Mouse (Mus musculus) megakaryocyte-erythroid progenitor cell, adult 5-6 weeks (primary cell): ENCODE data around the gene Tgm5. TPM values are rescaled to one million over a fixed set of nuclear protein-coding genes. Genes with fewer than 3 reads are reported as not detected.
A peak's percentile ranks its signal among the peaks of the same experiment; 100 is the strongest.
"Not testable (repeated sequence)": the region's sequence is repeated elsewhere in the genome, so short reads cannot be mapped to it uniquely, and the experiment has no call there.

Source experiments
- ATAC-seq: replicated peaks from 2 replicates; pipeline ENCODE4 v1.8.0; 2016; ENCODE audit warnings: mild to moderate bottlenecking, inconsistent platforms; ENCODE audit not compliant: severe bottlenecking, poor library complexity, low FRiP score, low TSS enrichment
- total RNA-seq, 2 experiments: library from RNA; stranded (forward) in 1 of 2; stranded (reverse) in 1 of 2; fragments of 200-1000, 215-1000 nt in 1 of 2; fragments of >200 nt in 1 of 2; fragmentation: Nextera tagmentation in 1 of 2; gene quantifications; 2 replicates each; pipeline ENCODE4 v1.2.3; 2014 to 2017

Gene Tgm5
- not detected in 2 replicates for total RNA-seq (2014; fragmentation: Nextera tagmentation)
- not detected in 2 replicates for total RNA-seq (2017)

DNA sequence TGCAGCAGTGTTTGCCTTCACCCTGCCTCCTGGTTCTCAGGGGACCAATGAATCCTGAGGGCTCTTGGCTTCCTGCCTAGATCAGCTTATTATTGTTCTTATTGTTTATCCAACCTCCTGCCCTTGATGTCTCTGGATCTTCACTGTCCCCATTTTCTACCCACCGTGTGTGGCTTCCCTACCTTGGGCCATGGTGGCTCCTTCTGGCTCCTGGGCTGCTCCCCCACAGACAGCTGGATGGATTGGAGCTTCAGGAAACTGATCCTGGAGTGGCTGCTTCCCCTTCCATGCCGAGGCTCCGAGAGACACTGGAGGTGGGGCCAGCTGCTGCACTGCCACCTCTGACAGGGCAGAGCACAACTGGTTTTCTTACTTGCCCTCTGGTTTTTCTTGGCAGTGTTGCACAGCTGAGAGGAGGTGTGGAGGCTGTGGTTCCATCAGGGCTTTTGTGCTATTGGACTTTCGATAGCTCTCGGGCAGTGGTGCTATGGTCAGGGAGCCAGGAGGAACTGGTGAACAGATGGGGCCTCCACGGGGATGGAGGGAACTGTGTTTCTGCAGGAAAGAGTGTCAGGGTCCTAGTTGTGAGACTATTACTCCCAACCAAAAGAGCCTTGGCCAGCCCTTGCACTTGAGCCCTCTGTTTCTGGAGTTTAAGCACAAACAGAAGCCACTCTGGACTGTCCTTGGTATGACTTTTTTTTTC, at the start of gene Tgm5:
Gene Tgm5, minus strand, starts transcription at position 362 of the 706 bp plus-strand sequence.
- ATAC-seq, result no peak

DNA sequence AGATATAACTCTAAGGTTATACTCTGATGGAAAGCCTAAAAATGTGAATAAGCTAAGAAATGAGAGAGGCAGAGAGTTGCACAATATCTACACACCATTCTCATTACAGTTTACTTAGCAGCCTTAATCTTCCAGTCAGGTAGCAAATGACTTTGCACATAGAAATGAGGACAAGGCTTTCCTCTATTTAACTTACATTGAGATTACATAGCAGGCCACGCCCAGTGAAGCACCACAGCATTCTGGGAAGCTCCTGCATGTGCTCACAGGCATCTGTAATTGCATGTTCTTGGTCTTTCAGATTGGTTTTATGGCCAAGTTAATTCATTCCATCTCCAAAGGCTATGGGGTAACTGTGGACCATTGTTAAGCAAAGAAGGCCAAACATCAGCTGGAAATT, 47.2 kb upstream of the Tgm5 start:
- no peak for ATAC-seq

DNA sequence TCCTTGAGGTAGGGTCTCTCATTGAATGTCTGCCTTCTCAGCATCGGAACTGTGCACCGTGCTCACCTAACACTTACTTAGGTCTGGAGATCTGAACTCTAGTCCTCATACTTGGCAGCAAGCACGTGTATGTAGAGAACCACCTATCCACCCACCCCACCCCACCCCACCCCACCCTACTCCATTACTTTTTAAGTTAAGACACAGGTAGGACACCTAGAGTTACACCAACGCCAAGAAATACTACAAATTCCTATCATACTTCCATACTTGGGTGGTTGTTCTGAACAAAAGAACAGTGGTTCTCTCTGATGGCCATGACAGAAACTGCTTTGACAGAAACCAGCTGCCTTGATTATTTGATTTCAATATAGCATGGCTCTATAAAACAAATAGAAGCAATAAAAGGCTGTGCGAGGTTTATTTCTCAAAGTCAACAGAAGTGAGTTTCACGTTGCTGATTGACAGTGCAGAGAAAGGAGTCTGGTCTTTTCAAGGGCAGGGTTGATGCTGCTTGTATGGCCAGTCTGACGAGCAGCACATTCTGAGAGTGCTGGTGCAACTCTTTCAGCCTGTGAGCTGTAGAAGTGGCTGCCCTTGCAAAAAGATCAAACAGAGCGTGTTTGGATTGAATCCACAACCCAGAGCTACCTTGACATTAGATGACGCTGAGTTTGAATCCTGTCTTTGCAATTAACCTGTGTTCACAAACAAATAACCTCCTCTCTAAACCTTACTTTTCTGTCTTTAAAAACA, 43.4 kb upstream of the Tgm5 start:
- no peak for ATAC-seq

DNA sequence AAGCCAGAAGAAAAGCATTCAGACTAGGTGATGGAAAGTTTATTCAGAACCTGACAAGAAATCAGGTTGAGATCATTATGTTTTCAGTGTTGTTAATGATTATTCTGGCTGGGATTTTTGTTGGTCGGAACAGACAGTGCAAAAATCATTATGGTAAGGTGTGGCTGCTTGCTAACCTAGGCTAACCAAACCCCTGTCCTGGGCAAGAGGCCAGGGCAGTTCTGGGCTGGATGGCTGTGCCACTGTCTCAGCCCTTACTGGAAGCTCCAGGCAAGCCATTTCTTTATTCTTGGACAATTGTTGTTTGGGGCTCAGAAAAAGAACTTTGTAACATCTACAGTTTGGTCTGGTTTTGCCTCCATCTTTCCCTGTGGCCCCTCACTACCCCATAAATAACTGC, 41.9 kb upstream of the Tgm5 start:
- no peak for ATAC-seq

DNA sequence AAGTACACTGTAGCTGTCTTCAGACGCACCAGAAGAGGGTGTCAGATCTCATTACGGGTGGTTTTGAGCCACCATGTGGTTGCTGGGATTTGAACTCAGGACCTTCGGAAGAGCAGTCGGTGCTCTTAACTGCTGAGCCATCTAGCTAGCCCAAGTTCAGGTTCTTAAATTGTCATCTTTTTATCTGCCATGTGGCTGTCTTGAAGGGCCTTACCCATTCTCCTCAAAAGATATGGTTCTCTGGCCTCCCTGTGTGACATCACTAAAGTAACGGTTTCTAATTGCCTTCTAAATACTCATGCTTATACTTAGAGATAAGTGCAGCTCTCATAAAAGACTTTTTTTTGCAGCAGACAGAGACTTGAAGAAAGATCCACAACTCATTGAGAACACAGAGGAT, 40.7 kb upstream of the Tgm5 start:
- ATAC-seq, result not testable (repeated sequence)

DNA sequence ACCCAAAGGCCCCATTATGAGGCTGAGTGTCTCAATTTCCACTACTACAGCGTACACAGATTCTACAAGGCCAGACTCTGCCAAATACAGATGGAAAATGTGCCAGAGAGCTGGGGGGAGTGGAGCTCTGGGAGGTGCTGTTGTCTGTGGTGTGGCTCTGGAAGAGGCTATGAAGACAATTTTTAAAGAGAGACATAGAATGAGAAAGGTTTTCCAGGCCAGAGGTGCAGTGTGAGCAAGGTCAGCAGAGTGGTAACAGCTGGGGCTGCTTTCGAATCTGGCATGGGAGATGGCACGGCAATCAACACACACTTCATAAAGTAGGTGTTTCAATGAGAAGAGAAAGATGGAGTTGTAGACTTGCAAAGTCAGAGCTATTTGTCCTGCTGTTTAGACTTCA, 33.6 kb upstream of the Tgm5 start:
- ATAC-seq, result no peak

DNA sequence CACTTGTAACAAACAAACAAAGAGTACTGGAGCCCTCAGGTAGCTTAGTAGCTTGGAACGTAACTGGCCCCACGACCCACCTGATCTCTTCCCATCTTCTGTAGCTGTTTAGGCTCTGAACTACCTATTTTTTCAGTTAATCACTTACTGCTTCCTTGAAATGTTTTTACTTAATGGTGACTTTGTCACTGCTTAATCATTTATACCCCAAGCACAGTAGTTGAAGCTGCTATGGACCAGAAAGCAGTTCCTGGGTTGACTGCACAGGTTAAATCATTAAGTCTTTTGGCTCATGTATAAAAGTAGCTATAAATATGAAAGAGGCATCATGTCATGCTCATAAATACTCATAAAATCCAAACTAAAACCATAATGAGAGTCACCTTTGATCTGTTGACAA, 29.8 kb upstream of the Tgm5 start:
- ATAC-seq, result no peak

DNA sequence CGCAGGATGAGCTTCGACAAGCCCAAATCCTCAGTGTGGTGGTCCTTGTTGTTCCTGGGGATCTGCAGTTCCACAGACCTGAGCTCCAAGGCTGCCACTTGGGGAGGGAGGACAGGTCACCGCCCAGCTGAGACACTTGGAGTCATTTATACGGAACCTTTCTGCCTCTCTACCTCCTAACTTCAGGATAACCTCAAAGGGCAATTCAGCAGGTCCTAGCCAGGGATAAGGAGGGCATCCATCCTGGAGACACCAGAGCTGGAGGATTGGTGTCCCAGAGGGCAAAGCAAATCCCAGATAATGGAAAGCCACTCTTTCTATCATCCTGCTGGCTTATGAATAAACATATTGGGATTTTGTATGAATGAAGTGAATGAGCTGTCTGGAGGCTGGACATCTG, 24.1 kb upstream of the Tgm5 start, which contains the start of gene Tgm7:
Gene Tgm7, minus strand, starts transcription at position 101 of the 400 bp plus-strand sequence.
- no peak for ATAC-seq

DNA sequence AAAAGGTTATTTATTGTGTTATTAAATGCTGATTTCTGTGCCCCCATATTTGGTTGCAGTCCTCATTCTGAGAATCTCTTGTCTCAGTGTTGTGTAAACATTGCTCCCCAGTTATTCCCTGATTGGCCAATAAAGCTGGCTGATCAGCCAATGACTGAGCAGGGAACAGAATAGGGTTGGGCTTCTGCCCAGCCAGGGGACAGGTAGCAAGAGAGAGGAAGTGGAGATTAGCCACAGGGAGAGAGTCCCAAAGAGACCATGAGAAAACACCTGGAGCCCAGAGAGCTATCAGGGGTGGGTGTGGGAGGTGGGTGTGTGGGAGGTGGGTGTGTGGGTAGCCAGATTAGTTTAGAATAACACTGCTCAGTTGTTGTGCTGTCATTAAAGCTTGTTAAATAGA, 20.3 kb upstream of the Tgm5 start:
- no peak for ATAC-seq

DNA sequence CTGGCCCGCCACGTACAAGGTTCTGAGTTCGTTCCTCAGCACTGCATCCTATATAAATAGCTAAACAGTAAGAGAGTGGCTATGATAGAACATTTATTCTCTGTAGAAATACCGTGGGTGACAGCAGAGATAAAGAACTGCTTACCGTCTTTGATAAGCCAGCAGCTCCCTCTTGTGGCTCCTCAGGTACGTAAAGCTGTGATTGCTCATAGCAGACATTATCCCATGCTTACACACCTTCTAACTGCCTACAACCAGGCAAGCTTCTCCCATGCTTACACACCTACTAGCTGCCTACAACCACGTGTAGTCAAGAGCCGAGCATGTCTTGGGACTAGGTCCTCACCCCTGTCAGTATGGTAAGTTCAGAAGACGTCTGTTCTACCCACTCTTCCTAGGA, 16.4 kb upstream of the Tgm5 start:
- peak; percentile 86 for ATAC-seq

DNA sequence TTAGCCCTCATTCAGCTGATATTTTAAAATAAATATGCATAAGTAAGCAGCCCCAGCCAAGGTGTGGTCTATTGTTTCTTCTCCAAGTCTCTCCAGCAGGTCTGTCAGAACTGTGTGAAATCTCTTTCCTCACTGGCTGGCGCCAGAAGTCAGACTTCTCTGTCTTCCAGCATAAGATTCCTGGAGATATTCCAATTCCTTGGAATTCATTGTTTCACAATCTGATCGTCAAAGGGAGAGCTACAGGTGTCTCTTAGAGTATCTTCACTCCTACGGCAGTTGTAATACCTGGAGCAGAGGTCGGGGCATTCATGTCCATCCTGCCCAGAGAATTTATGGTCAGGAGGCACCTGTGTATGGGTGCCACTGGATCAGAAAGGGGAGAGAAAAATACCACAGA, 4.1 kb upstream of the Tgm5 start:
- no peak for ATAC-seq

DNA sequence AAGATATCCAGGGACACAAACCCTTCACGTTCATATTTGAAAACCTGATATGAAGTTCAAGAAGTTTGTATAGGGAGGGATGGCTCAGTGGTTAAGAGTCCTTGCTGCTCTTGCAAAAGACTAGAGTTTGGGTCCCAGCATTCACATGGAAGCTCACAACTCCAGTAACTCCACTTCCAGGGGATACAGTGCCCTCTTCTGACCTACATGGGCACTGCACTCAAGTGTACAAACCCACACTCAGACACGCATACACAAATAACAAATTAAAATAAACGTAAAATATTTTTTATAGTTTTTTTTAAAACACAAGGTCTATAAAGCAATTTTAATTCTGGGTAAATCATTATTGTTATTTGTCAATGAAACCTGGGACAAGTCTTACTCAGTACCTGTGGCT, 2.9 kb upstream of the Tgm5 start:
- ATAC-seq, result no peak

DNA sequence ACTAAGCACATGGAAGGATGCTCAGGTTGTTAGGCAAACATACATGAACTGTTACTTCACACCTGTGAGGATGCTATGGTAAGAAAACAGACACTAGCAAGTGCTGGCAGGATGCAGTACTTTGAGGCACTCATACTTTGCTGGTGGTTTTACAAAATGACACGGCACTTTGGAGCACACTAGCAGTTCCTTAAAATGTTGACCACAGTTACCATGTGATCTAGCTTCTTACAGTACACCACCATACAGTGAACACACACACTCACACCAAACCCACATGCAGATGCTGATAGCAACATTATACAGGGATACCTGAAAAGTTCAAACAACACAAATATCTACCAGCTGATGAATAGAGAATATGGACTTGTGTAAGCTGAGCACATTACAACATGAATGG, 3.0 kb downstream of the Tgm5 start:
- peak; percentile 55; the same call in 1 of the 2 replicates for ATAC-seq

DNA sequence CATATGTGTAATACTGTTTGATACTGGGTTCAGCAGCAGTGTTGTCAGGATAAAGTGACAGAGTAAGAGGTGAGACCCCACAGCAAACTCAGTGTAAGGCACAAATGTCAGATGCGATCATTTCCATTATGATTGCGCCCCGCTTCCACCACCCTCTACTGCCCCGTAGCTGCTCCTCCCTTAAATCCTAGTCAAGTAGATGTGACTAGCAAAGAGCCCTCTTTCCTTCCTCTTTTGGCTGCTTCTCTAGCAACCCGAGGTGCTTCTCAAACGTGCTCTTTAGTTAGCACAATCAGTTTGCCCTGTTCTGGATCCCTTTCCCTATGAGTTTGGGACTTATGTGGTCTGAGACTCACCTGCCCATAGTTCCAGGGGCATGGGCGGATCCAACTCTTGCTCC, 10.9 kb downstream of the Tgm5 start:
- ATAC-seq, result no peak

DNA sequence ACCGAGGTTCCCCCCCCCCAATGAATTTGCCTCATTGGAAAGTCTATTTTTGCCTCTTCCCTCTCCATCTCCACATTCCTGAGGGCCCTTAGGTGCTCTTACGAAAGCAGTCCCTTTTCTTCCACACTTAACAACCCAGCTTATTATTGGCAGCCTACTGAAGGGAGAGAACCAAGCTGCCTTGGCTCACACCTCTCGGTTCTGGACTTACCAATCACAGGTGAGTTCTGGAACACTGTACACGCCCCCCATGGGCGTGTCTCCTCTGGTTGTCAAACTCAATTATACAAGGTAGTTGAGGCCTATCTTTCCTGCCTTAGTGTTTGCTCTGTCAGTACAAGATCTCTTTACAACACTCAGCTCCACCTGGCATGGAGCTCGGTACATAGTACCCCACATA, 13.8 kb downstream of the Tgm5 start:
- no peak for ATAC-seq

DNA sequence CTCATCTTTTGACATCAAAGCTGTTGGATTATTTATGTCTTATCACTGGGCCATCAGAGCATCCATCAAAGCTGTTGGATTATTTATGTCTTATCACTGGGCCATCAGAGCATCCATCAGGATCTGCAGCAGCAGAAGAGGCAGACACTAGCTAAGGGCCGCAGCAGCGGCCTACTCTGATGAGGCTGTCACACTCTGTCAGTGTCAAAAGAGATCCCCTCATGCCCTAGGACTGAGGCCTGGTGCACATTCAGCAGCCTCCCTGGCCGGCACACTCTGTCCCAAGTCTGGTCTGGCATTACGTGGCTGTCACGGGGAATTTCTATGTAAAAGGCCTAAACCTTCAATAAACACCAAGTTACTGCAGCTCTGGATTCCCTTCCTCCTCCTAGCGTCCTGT, 16.1 kb downstream of the Tgm5 start:
- ATAC-seq, result no peak

DNA sequence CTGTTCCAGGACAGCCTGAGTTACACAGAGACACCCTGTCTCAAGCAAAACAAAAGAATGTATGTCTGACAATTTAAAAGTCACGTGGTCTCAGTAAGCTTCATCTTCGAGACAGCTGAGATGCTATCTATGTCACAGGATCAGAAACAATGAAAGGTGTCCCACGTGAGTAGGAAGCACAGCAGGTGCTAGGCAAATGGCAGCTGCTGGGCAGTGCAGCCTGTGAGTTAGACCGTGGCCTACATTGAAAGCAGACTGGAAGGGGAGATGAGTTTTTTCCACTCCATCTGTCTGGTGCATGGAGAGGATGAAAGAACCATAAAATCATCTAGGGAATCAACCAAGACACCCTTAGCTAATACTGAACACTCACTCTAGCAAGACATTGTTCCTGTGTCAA, 18.5 kb downstream of the Tgm5 start:
- no peak for ATAC-seq

DNA sequence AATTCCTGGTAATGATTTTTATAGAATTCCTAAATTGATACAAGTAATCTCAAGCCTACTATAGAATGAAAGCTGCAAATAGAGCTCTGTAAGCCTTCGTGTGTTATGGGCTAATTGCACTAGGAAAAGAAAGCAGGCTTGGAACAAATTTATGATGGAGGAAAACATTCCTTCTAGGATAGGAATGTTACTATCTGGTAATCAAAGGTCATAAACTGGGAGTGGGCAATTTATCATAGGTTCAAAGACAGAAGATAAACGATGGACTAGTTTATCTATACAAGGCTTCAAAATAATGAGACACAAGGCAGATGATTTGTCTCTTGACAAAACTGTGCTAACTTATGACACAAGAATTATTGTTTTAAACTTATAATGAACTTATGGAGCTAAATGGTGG, 24.3 kb downstream of the Tgm5 start:
- no peak for ATAC-seq

DNA sequence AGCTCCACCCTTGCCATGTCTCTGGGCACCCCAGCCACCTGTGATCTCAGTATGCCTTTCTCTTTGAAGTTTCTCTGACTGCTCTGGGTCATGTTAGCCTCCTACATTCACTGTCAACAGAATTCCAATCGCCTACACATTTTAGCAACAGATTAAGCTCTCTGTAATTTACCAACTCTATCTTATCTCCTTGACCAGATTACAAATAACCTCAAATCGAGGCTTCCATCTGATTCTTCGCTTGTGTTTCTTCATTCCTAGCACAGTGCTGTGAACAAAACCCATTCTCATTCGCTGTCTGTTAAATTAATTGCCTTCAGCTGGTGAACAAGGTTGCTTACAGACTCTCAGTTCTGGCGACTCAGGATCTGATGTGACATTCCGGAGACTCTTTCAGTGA, 27.6 kb downstream of the Tgm5 start:
- ATAC-seq, result no peak

DNA sequence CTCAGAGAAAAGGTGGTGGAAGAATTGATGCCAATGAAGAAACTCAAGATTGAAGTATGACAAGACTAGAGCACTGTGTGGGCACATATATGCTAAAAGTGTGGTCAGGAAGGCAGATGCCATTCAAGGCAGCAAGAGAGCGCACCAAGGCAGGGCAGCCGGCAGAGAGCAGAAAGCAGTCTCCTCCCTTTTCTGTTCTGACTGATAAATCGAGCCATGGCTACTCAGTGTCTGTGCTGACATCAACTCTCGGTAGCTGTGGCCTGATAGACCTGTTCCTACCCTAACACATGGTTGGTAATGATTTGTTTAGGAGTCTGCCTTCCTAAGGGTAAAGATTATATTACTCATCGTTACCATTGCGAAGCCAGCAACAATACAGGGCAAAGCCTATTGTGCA, 29.7 kb downstream of the Tgm5 start:
- peak; percentile 94 for ATAC-seq

DNA sequence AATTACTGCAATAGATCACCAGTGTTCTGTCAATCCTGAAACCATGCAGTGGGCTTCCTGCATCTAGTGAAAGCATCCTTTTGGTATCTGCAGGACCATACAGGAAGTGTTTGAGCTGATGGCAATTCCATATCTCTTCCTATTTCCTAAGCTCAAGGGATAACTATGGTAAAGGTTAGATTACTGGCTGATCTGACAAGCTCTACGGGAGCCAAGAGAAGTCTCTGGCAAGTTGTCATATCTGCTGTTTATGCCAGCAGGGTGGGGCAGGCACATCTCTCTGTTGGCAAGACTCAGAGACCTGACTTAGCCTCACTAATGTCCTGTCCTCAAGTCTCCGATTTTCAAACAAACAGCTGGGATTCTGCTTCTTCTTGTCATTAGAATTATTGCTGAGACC, 31.6 kb downstream of the Tgm5 start:
- ATAC-seq, result no peak
